Mouse (Mus musculus) midbrain, embryonic 16.5 days (tissue): ENCODE measurements around the gene Slc35b2. TPM values are rescaled to one million over a fixed set of nuclear protein-coding genes. Genes with fewer than 3 reads are reported as not detected.

Experiments
- ATAC-seq: fragments of 200-750 bp; cut with Nextera tagmentation; 2 replicates; pipeline ENCODE4 v1.8.0; 2017; ENCODE audit warnings: moderate TSS enrichment
- H3K27ac ChIP-seq: fragments of 300-500 bp; sonication (generic); 2 replicates; pipeline ENCODE4 v1.5.1; 2014; ENCODE audit warnings: mild to moderate bottlenecking, low read length, mixed read lengths
- H3K27me3 ChIP-seq: fragments of 300-500 bp; sonication (generic); 2 replicates; pipeline ENCODE4 v1.6.1; 2014; ENCODE audit warnings: low read depth, low read length, mixed read lengths; ENCODE audit not compliant: control insufficient read depth, insufficient read depth
- H3K36me3 ChIP-seq: fragments of 300-500 bp; sonication (generic); 2 replicates; pipeline ENCODE4 v1.6.1; 2014; ENCODE audit warnings: mild to moderate bottlenecking, low read length, moderate library complexity, mixed read lengths; ENCODE audit not compliant: control insufficient read depth, insufficient read depth
- H3K4me1 ChIP-seq: fragments of 300-500 bp; sonication (generic); 2 replicates; pipeline ENCODE4 v1.6.1; 2014; ENCODE audit warnings: mild to moderate bottlenecking, low read length, mixed read lengths; ENCODE audit not compliant: control insufficient read depth, insufficient read depth
- H3K4me2 ChIP-seq: fragments of 300-500 bp; sonication (generic); 2 replicates; pipeline ENCODE4 v1.6.1; 2014; ENCODE audit warnings: mild to moderate bottlenecking, low read length, mixed read lengths
- H3K4me3 ChIP-seq: fragments of 300-500 bp; sonication (generic); 2 replicates; pipeline ENCODE4 v1.5.1; 2014; ENCODE audit warnings: low read depth, mild to moderate bottlenecking, low read length, moderate library complexity, mixed read lengths
- H3K9ac ChIP-seq: fragments of 300-500 bp; sonication (generic); 2 replicates; pipeline ENCODE4 v1.6.1; 2014; ENCODE audit warnings: low read depth, low read length, mixed read lengths
- H3K9me3 ChIP-seq: fragments of 300-500 bp; sonication (generic); replicated peaks from 2 replicates; pipeline ENCODE4 v1.6.1; 2014; ENCODE audit warnings: mild to moderate bottlenecking, low read length, mixed read lengths; ENCODE audit not compliant: control insufficient read depth, poor library complexity, severe bottlenecking
- WGBS: fragments of 180-500 bp; shearing (Covaris S2); extraction: QIAGEN DNeasy Blood & Tissue Kit; methylation state at CpG from one replicate; pipeline ENCODE4 v1.1.7; 2014; 5-methylcytosine and 5-hydroxymethylcytosine counted together
- polyA plus RNA-seq: library from polyadenylated mRNA; unstranded; fragments of >200 nt; fragmentation: Nextera tagmentation; extraction: Ambion mirVana; gene quantifications from 2 replicates; pipeline ENCODE4 v1.2.1, GENCODE M21; 2015

Gene Slc35b2
- polyA plus RNA-seq, 1 experiment from 2014 or later: 79.6 TPM

GRCm38 (mm10) chr17:45542705-45543104 lies 21.0 kb upstream of the Slc35b2 start:
- no peak overlapping the region for H3K9ac ChIP-seq
- 85% methylated on average over 2 of the region's 2 CpGs for WGBS
- H3K4me2 ChIP-seq: no peak overlapping the region
- H3K4me1 ChIP-seq: peaks cover 19% of the 10 kb centered on the region
- H3K4me3 ChIP-seq: no peak overlapping the region
- H3K9me3 ChIP-seq: no peaks in the 10 kb centered on the region
- no peak for ATAC-seq
- H3K36me3 ChIP-seq: peaks cover 20% of the 10 kb centered on the region
- H3K27ac ChIP-seq: no peak overlapping the region
- peaks cover 11% of the 10 kb centered on the region for H3K27me3 ChIP-seq

GRCm38 (mm10) chr17:45543115-45543514 lies 20.6 kb upstream of the Slc35b2 start:
- 37% methylated on average over 1 of the region's 1 CpGs for WGBS
- no peaks in the 10 kb centered on the region for H3K9me3 ChIP-seq
- H3K4me3 ChIP-seq: no peak overlapping the region
- no peak overlapping the region for H3K4me2 ChIP-seq
- ATAC-seq: no peak
- peaks cover 11% of the 10 kb centered on the region for H3K27me3 ChIP-seq
- H3K4me1 ChIP-seq: peaks cover 23% of the 10 kb centered on the region
- no peak overlapping the region for H3K9ac ChIP-seq
- no peak overlapping the region for H3K27ac ChIP-seq
- H3K36me3 ChIP-seq: peaks cover 20% of the 10 kb centered on the region

- peaks cover 26% of the 10 kb centered on the region for H3K4me1 ChIP-seq
- H3K4me3 ChIP-seq: no peak overlapping the region
- H3K4me2 ChIP-seq: peak overlapping the region; percentile 14; the same call in 1 of the 2 replicates
- ATAC-seq: no peak
- no peak overlapping the region for H3K27ac ChIP-seq
- peaks cover 20% of the 10 kb centered on the region for H3K36me3 ChIP-seq
- 11% methylated on average over 23 of the region's 24 CpGs for WGBS
- peak overlapping the region; percentile 44; the same call in 1 of the 2 replicates for H3K9ac ChIP-seq
- H3K9me3 ChIP-seq: no peaks in the 10 kb centered on the region
- H3K27me3 ChIP-seq: peaks cover 11% of the 10 kb centered on the region
Observed at GRCm38 (mm10) chr17:45544001-45544872, 19.4 kb upstream of the Slc35b2 start.

GRCm38 (mm10) chr17:45544873-45545277 lies 18.8 kb upstream of the Slc35b2 start:
- Histone ChIP-seq H3K4me1 (peaks cover 26% of the 10 kb centered on the region), H3K9ac (peak overlapping the region; percentile 44; the same call in 1 of the 2 replicates), H3K27me3 (peaks cover 8% of the 10 kb centered on the region), H3K4me3 (no peak overlapping the region), H3K9me3 (no peaks in the 10 kb centered on the region), H3K36me3 (peaks cover 20% of the 10 kb centered on the region), H3K4me2 (peak overlapping the region; percentile 14; the same call in 1 of the 2 replicates), H3K27ac (no peak overlapping the region)
- no peak for ATAC-seq
- WGBS: 6% methylated on average over 41 of the region's 46 CpGs

- WGBS: 12% methylated on average over 74 of the region's 74 CpGs
- peak overlapping the region; percentile 44; the same call in 1 of the 2 replicates for H3K9ac ChIP-seq
Observed at GRCm38 (mm10) chr17:45545278-45545961, 18.3 kb upstream of the Slc35b2 start.

GRCm38 (mm10) chr17:45546941-45547340 lies 16.7 kb upstream of the Slc35b2 start:
- 71% methylated on average over 16 of the region's 16 CpGs for WGBS
- no peak for ATAC-seq
- H3K27ac ChIP-seq: no peak overlapping the region
- H3K9me3 ChIP-seq: no peaks in the 10 kb centered on the region
- peaks cover 20% of the 10 kb centered on the region for H3K36me3 ChIP-seq
- peak overlapping the region; percentile 64; the same call in 1 of the 2 replicates for H3K4me2 ChIP-seq
- peaks cover 8% of the 10 kb centered on the region for H3K27me3 ChIP-seq
- H3K9ac ChIP-seq: 0 out of 2 replicates have a peak overlapping the region, but pooled peaks have one; percentile 38
- H3K4me3 ChIP-seq: no peak overlapping the region
- peaks cover 35% of the 10 kb centered on the region for H3K4me1 ChIP-seq

More at GRCm38 (mm10) chr17:45545278-45545961, 18.3 kb upstream of the Slc35b2 start:
- peaks cover 8% of the 10 kb centered on the region for H3K27me3 ChIP-seq
- H3K4me3 ChIP-seq: 0 out of 2 replicates have a peak overlapping the region, but pooled peaks have one; percentile 3
- H3K9me3 ChIP-seq: no peaks in the 10 kb centered on the region
- H3K36me3 ChIP-seq: peaks cover 20% of the 10 kb centered on the region
- H3K4me1 ChIP-seq: peaks cover 32% of the 10 kb centered on the region
- no peak overlapping the region for H3K27ac ChIP-seq
- no peak for ATAC-seq
- peak overlapping the region; percentile 14; the same call in 1 of the 2 replicates for H3K4me2 ChIP-seq

GRCm38 (mm10) chr17:45547461-45548190 lies 16.0 kb upstream of the Slc35b2 start:
- Histone ChIP-seq H3K4me2 (peak overlapping the region; percentile 64), H3K4me3 (peak overlapping the region; percentile 90), H3K27ac (no peak overlapping the region), H3K9me3 (no peaks in the 10 kb centered on the region), H3K4me1 (peaks cover 36% of the 10 kb centered on the region), H3K9ac (0 out of 2 replicates have a peak overlapping the region, but pooled peaks have one; percentile 38), H3K27me3 (peaks cover 8% of the 10 kb centered on the region), H3K36me3 (peaks cover 20% of the 10 kb centered on the region)
- no peak for ATAC-seq
- WGBS: 78% methylated on average over 5 of the region's 5 CpGs
